Mouse (Mus musculus) R1 (cell line): Measurements from ENCODE around the gene Rhoa.

ENCODE experiments used
- DNase-seq: peaks from one replicate; pipeline ENCODE4 v3.0.0-alpha.2; 2018; ENCODE audit warnings: low read depth, low spot score

The Rhoa gene

GRCm38 (mm10) chr9:108305629-108306520 is at the start of gene Rhoa, which contains the start of gene Tcta:
Rhoa (plus strand) TSS chr9:108306129.
Tcta (minus strand) TSS chr9:108306160.
- peak; percentile 100 for DNase-seq

GRCm38 (mm10) chr9:108260526-108260925 is 45.4 kb upstream of the Rhoa start:
- no peak for DNase-seq

GRCm38 (mm10) chr9:108261865-108262264 is 44.1 kb upstream of the Rhoa start:
- DNase-seq = no peak

DNA sequence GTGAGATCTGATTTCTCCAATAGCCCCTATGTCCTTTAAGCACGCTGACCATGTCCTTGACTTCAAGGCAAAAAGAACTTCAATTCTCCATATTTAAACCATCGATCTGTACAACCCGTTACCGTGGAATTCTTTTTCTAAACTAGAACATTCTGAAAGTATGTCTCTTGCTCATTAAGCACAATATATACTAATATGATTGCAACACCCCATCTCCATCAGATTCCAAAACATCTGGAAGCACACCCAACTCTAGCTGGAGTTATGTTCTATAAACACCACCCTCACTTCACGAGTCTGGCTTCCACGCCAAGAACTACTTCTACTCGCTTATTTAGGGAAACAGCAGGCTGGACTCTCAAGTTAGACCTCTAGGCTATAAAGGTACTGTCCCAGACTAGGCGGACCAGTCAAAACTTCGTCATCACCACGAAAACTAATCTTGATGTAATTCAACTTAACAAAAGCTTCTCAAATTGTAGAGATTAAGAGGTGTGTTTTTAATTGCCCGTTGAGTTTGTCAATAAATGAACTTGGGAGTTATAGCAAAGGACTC is 43.4 kb upstream of the Rhoa start:
- no peak for DNase-seq

DNA sequence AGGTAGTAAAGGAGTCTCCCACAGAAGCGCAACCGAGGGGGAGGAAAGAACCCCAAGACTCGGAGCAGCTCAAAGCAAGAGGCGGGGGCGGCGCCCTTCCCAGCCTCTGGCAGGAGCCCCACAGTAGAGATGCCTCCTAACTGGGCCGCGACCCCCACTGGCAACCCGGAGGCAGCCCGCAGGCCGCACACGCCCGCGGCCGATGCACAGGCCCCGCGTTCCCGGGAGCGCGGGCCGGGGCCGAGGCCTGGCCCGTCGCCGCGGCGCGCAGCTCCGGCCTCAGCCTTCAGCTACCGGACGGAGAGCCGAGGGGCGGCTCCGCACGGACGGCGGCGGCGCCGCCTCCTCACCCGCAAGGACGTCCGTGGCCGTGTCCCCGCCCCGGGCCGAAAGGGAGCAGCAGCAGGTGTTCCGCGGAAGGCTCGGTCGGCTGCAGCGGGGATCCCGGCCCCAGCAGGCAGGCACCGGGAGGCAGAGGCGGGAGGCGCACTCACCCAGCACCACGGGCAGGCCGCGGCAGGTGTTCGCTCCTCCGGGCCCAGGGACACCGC is 42.7 kb upstream of the Rhoa start:
- peak; percentile 62 for DNase-seq

GRCm38 (mm10) chr9:108263690-108264190 is 42.2 kb upstream of the Rhoa start, which contains the start of gene Dag1:
Dag1 (minus strand) TSS chr9:108263958.
- peak; percentile 97 for DNase-seq

DNA sequence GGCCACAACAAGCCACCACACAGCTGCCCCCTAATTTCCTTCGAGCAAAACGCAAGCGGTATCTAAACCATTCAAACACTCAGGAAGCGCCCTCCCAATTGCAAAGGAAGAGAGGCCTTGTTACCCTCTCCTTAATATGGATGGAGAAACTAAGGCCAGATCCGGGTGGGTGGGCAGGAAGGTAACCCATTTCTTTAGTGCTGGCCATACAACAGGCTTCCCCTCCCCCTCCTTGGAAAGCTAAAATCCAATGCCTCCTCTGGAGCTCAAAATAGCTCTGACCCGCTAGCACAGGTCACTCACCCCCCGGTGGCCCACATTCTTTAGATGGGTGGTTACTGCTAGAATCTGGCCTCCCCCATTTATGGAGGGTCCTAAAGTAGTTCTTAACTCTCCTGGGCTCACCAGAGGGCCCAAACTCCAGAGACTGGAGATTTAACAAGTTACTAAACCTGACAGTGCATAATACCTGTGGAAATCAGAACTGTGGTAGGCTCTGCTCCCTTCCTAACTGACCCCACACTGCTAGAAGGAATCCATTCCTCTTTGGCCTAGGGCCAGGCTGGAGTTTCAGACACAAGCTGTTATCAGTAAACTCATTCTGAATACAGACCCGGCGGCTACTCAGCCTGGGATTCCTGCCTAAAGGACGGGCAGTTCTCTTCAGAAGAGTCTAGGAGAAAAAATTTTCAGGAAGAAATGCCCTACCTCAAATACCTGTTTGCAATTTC is 41.6 kb upstream of the Rhoa start:
- peak; percentile 93 for DNase-seq

GRCm38 (mm10) chr9:108266261-108266935 is 39.5 kb upstream of the Rhoa start:
- peak; percentile 83 for DNase-seq

DNA sequence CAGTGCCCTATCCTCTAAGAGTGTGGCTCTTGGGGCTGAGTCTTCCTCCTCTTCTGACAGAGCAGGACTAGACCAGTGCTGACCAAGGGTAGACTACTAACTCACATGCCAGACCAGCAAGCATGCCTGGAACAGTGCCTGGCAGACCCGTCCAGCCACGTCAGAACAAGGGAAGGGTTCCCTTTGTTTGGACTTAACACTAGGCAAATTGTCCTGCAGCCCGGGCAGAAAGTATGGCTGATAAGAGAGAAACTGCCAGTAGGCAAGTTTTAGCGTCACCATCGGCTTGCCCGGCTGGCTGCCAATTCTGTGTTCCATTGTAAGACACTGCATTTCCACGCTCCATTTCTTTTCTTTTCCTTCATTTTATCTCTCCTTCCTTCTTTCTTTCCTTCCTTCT is 38.2 kb upstream of the Rhoa start:
- no peak for DNase-seq

- DNase-seq = peak; percentile 58
Observed at GRCm38 (mm10) chr9:108268701-108269100, 37.2 kb upstream of the Rhoa start.

GRCm38 (mm10) chr9:108271941-108272340 is 34.0 kb upstream of the Rhoa start:
- no peak for DNase-seq

GRCm38 (mm10) chr9:108272691-108273090 is 33.2 kb upstream of the Rhoa start:
- DNase-seq = no peak

- no peak for DNase-seq
Observed at GRCm38 (mm10) chr9:108273485-108273884, 32.4 kb upstream of the Rhoa start.

DNA sequence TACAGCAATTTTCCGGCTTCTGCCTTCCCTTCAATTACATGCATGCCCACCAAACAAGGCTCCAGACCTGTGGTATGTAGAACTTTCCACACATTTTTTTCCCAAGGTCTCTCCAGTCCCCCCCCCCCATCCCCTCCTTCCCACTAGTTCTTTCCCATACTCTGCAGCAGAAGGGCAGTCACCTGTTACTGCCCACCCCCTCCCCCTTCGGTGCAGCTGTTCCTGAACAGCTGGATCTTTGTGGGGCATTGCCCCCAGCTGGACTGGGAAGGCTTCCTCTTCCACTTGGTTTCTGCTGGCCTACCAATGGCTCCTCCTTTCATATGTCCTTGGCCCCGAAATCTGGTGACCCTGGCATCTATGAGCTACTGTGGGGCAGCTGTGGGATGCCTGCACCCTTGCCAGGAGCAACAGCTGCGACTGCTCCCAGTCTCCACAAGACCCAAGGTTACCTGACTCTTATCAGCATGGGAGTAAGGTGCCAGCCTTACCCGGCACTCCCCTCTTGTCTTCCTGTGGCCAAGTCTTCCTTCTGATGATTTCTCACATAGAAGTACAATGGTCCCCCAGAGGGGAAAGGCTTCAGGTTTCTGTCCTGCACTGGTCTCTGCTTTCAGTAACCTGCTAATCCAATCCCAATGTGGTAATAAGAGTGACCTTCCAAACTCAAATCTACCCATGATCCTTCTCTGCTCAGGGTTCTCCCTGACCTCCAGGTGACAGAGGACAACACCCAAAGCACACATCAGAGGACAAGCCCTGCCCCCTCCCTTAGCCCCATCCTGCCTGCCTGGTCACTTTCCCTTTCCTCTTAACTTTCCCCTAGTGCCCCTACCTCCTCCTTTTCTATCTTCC is 31.2 kb upstream of the Rhoa start:
- DNase-seq = no peak

- no peak for DNase-seq
Observed at GRCm38 (mm10) chr9:108275331-108275659, 30.6 kb upstream of the Rhoa start.

- peak; percentile 85 for DNase-seq
Observed at GRCm38 (mm10) chr9:108278697-108279450, 27.1 kb upstream of the Rhoa start.

- no peak for DNase-seq
Observed at GRCm38 (mm10) chr9:108280071-108280828, 25.7 kb upstream of the Rhoa start.

DNA sequence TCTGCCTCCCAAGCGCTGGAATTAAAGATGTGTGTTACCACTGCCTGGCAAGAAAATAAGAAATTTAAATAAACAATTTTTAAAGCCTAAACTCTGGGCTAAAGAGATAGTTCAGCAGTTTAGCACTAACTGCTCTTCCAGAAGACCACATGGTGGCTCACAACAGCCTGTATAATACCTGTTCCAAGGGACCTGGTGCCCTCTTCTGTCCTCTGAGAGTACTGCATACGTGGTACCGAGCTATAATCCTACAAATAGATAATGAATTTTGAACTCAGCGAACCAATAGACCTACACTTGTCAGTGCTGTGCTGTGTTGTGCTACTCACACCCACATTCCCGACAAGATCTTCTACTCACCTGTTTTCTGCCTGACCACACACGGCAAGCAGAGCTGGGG is 21.5 kb upstream of the Rhoa start:
- peak; percentile 86 for DNase-seq
